Mouse (Mus musculus) forebrain, embryonic 13.5 days (tissue): Measurements from ENCODE around the gene Ccdc187. TPM values are rescaled to one million over a fixed set of nuclear protein-coding genes. Genes with fewer than 3 reads are reported as not detected.
A peak's percentile ranks its signal among the peaks of the same experiment; 100 is the strongest.

Source experiments
- ATAC-seq: fragments of 200-750 bp; cut with Nextera tagmentation; 2 replicates; pipeline ENCODE4 v1.8.0; 2017
- H3K27ac ChIP-seq: fragments of 300-500 bp; sonication (generic); 2 replicates; pipeline ENCODE4 v1.5.1; 2015; ENCODE audit warnings: inconsistent platforms, mild to moderate bottlenecking, moderate library complexity
- H3K27me3 ChIP-seq: fragments of 300-500 bp; sonication (generic); 2 replicates; pipeline ENCODE4 v1.6.1; 2015; ENCODE audit warnings: mild to moderate bottlenecking, inconsistent platforms
- H3K36me3 ChIP-seq: fragments of 300-500 bp; sonication (generic); 2 replicates; pipeline ENCODE4 v1.6.1; 2015; ENCODE audit warnings: mild to moderate bottlenecking, inconsistent platforms; ENCODE audit not compliant: poor library complexity, severe bottlenecking
- H3K4me1 ChIP-seq: fragments of 300-500 bp; sonication (generic); 2 replicates; pipeline ENCODE4 v1.6.1; 2015; ENCODE audit warnings: inconsistent platforms
- H3K4me2 ChIP-seq: fragments of 300-500 bp; sonication (generic); 2 replicates; pipeline ENCODE4 v1.6.1; 2015; ENCODE audit warnings: inconsistent platforms, mild to moderate bottlenecking, moderate library complexity
- H3K4me3 ChIP-seq: fragments of 300-500 bp; sonication (generic); 2 replicates; pipeline ENCODE4 v1.5.1; 2015; ENCODE audit warnings: mild to moderate bottlenecking, inconsistent platforms
- H3K9ac ChIP-seq: fragments of 300-500 bp; sonication (generic); 2 replicates; pipeline ENCODE4 v1.6.1; 2015; ENCODE audit warnings: mild to moderate bottlenecking, inconsistent platforms
- H3K9me3 ChIP-seq: fragments of 300-500 bp; sonication (generic); replicated peaks from 2 replicates; pipeline ENCODE4 v1.6.1; 2016; ENCODE audit warnings: inconsistent platforms
- WGBS: fragments of 180-500 bp; shearing (Covaris S2); methylation state at CpG from one replicate; pipeline ENCODE4 v1.1.7; 2015; 5-methylcytosine and 5-hydroxymethylcytosine counted together
- polyA plus RNA-seq: library from polyadenylated mRNA; unstranded; fragments of >200 nt; fragmentation: Nextera tagmentation; extraction: Ambion mirVana; gene quantifications from 2 replicates; pipeline ENCODE4 v1.2.1, GENCODE M21; 2015

Gene Ccdc187
- polyA plus RNA-seq, 1 experiment from 2014 or later, result 0.18 TPM

- Histone ChIP-seq H3K9ac (peak overlapping the region; percentile 49), H3K4me1 (peaks cover 46% of the 10 kb centered on the region), H3K27ac (peak overlapping the region; percentile 88)
These were observed 4.5 kb upstream of the Ccdc187 start for GRCm38 (mm10) chr2:26298856-26299230.

GRCm38 (mm10) chr2:26298208-26298855 is 4.0 kb upstream of the Ccdc187 start:
- peak overlapping the region; percentile 88 for H3K27ac ChIP-seq
- H3K36me3 ChIP-seq, result no peaks in the 10 kb centered on the region
- peak overlapping the region; percentile 49; the same call in 1 of the 2 replicates for H3K9ac ChIP-seq
- peak overlapping the region; percentile 48 for H3K4me2 ChIP-seq
- 0% methylated on average over 10 of the region's 10 CpGs for WGBS
- H3K9me3 ChIP-seq, result no peaks in the 10 kb centered on the region
- H3K27me3 ChIP-seq, result no peaks in the 10 kb centered on the region
- peak overlapping the region; percentile 5; the same call in 1 of the 2 replicates for H3K4me3 ChIP-seq
- H3K4me1 ChIP-seq, result peaks cover 46% of the 10 kb centered on the region
- peak; percentile 89 for ATAC-seq

More at GRCm38 (mm10) chr2:26298856-26299230, 4.5 kb upstream of the Ccdc187 start:
- Histone ChIP-seq H3K9me3 (no peaks in the 10 kb centered on the region), H3K27me3 (no peaks in the 10 kb centered on the region), H3K4me2 (peak overlapping the region; percentile 48), H3K4me3 (no peak overlapping the region), H3K36me3 (no peaks in the 10 kb centered on the region)
- peak; percentile 13 for ATAC-seq
- 4% methylated on average over 4 of the region's 4 CpGs for WGBS

- no peak for ATAC-seq
- Histone ChIP-seq H3K36me3 (no peaks in the 10 kb centered on the region), H3K9ac (peak overlapping the region; percentile 7; the same call in 1 of the 2 replicates), H3K4me3 (no peak overlapping the region), H3K27me3 (no peaks in the 10 kb centered on the region), H3K4me2 (no peak overlapping the region), H3K9me3 (no peaks in the 10 kb centered on the region), H3K4me1 (peaks cover 46% of the 10 kb centered on the region), H3K27ac (peak overlapping the region; percentile 75)
- 31% methylated on average over 6 of the region's 6 CpGs for WGBS
These were observed 2.3 kb upstream of the Ccdc187 start for GRCm38 (mm10) chr2:26296606-26297195.

- H3K27ac ChIP-seq, result no peak overlapping the region
- H3K36me3 ChIP-seq, result no peaks in the 10 kb centered on the region
- H3K4me1 ChIP-seq, result peaks cover 5% of the 10 kb centered on the region
- WGBS, result 88% methylated on average over 5 of the region's 5 CpGs
- H3K9me3 ChIP-seq, result no peaks in the 10 kb centered on the region
- H3K27me3 ChIP-seq, result no peaks in the 10 kb centered on the region
- no peak for ATAC-seq
- no peak overlapping the region for H3K9ac ChIP-seq
- H3K4me3 ChIP-seq, result no peak overlapping the region
- H3K4me2 ChIP-seq, result no peak overlapping the region
These were observed 4.2 kb downstream of the Ccdc187 start for GRCm38 (mm10) chr2:26290133-26290532.

GRCm38 (mm10) chr2:26286391-26286790 is 8.0 kb downstream of the Ccdc187 start:
- no peak overlapping the region for H3K27ac ChIP-seq
- H3K4me1 ChIP-seq, result peaks cover 5% of the 10 kb centered on the region
- no peak overlapping the region for H3K4me3 ChIP-seq
- no peaks in the 10 kb centered on the region for H3K9me3 ChIP-seq
- H3K27me3 ChIP-seq, result no peaks in the 10 kb centered on the region
- H3K36me3 ChIP-seq, result no peaks in the 10 kb centered on the region
- no peak overlapping the region for H3K9ac ChIP-seq
- ATAC-seq, result no peak
- no peak overlapping the region for H3K4me2 ChIP-seq
- 82% methylated on average over 7 of the region's 7 CpGs for WGBS

GRCm38 (mm10) chr2:26285804-26286203 is 8.6 kb downstream of the Ccdc187 start:
- 47% methylated on average over 7 of the region's 7 CpGs for WGBS
- H3K9me3 ChIP-seq, result no peaks in the 10 kb centered on the region
- no peak overlapping the region for H3K27ac ChIP-seq
- no peaks in the 10 kb centered on the region for H3K36me3 ChIP-seq
- peaks cover 5% of the 10 kb centered on the region for H3K4me1 ChIP-seq
- H3K9ac ChIP-seq, result no peak overlapping the region
- H3K27me3 ChIP-seq, result no peaks in the 10 kb centered on the region
- ATAC-seq, result no peak
- H3K4me2 ChIP-seq, result no peak overlapping the region
- H3K4me3 ChIP-seq, result no peak overlapping the region

GRCm38 (mm10) chr2:26280594-26280993 is 13.8 kb downstream of the Ccdc187 start:
- H3K27ac ChIP-seq, result no peak overlapping the region
- WGBS, result 73% methylated on average over 11 of the region's 11 CpGs
- 0 out of 2 replicates have a peak, but pooled peaks cover 3% of the 10 kb centered on the region for H3K27me3 ChIP-seq
- H3K4me3 ChIP-seq, result no peak overlapping the region
- H3K4me1 ChIP-seq, result peaks cover under 1% of the 10 kb centered on the region
- ATAC-seq, result no peak
- H3K9me3 ChIP-seq, result no peaks in the 10 kb centered on the region
- no peaks in the 10 kb centered on the region for H3K36me3 ChIP-seq
- no peak overlapping the region for H3K9ac ChIP-seq
- H3K4me2 ChIP-seq, result no peak overlapping the region

- WGBS, result 82% methylated on average over 3 of the region's 3 CpGs
- no peaks in the 10 kb centered on the region for H3K4me1 ChIP-seq
- H3K27ac ChIP-seq, result no peak overlapping the region
- H3K4me2 ChIP-seq, result no peak overlapping the region
- H3K9ac ChIP-seq, result no peak overlapping the region
- no peaks in the 10 kb centered on the region for H3K9me3 ChIP-seq
- ATAC-seq, result no peak
- no peak overlapping the region for H3K4me3 ChIP-seq
- 0 out of 2 replicates have a peak, but pooled peaks cover 3% of the 10 kb centered on the region for H3K27me3 ChIP-seq
- no peaks in the 10 kb centered on the region for H3K36me3 ChIP-seq
These were observed 14.6 kb downstream of the Ccdc187 start for GRCm38 (mm10) chr2:26279712-26280111.

GRCm38 (mm10) chr2:26273611-26274010 is 20.7 kb downstream of the Ccdc187 start:
- Histone ChIP-seq H3K4me1 (peaks cover 3% of the 10 kb centered on the region; the same call in 1 of the 2 replicates), H3K9me3 (no peaks in the 10 kb centered on the region), H3K27me3 (no peaks in the 10 kb centered on the region), H3K36me3 (no peaks in the 10 kb centered on the region), H3K27ac (no peak overlapping the region), H3K4me2 (no peak overlapping the region), H3K9ac (no peak overlapping the region), H3K4me3 (no peak overlapping the region)
- peak; percentile 55 for ATAC-seq
- 18% methylated on average over 7 of the region's 7 CpGs for WGBS

- Histone ChIP-seq H3K9ac (no peak overlapping the region), H3K27me3 (no peaks in the 10 kb centered on the region), H3K36me3 (no peaks in the 10 kb centered on the region), H3K4me3 (no peak overlapping the region), H3K4me2 (no peak overlapping the region), H3K4me1 (peaks cover 3% of the 10 kb centered on the region; the same call in 1 of the 2 replicates), H3K27ac (no peak overlapping the region), H3K9me3 (no peaks in the 10 kb centered on the region)
- 60% methylated on average over 3 of the region's 3 CpGs for WGBS
- ATAC-seq, result no peak
These were observed 26.1 kb downstream of the Ccdc187 start for GRCm38 (mm10) chr2:26268216-26268615.

- Histone ChIP-seq H3K4me1 (peaks cover 3% of the 10 kb centered on the region; the same call in 1 of the 2 replicates), H3K27me3 (no peaks in the 10 kb centered on the region), H3K4me2 (no peak overlapping the region), H3K9ac (no peak overlapping the region), H3K4me3 (no peak overlapping the region), H3K9me3 (no peaks in the 10 kb centered on the region), H3K36me3 (no peaks in the 10 kb centered on the region), H3K27ac (no peak overlapping the region)
- ATAC-seq, result no peak
- 84% methylated on average over 10 of the region's 10 CpGs for WGBS
These were observed 28.2 kb downstream of the Ccdc187 start for GRCm38 (mm10) chr2:26266066-26266742.

GRCm38 (mm10) chr2:26265095-26265494 is 29.3 kb downstream of the Ccdc187 start:
- 75% methylated on average over 2 of the region's 2 CpGs for WGBS
- H3K9me3 ChIP-seq, result no peaks in the 10 kb centered on the region
- no peaks in the 10 kb centered on the region for H3K27me3 ChIP-seq
- peaks cover 3% of the 10 kb centered on the region; the same call in 1 of the 2 replicates for H3K4me1 ChIP-seq
- no peak overlapping the region for H3K4me3 ChIP-seq
- H3K4me2 ChIP-seq, result no peak overlapping the region
- H3K27ac ChIP-seq, result no peak overlapping the region
- H3K36me3 ChIP-seq, result no peaks in the 10 kb centered on the region
- ATAC-seq, result no peak
- no peak overlapping the region for H3K9ac ChIP-seq
